Mouse (Mus musculus): Measurements from ENCODE around the gene Fhit. TPM values are rescaled to one million over a fixed set of nuclear protein-coding genes. Genes with fewer than 3 reads are reported as not detected.

Gene Fhit
- 5.0 and 6.1 TPM in 2 replicates for polyA plus RNA-seq (2015; fragmentation: Nextera tagmentation; extraction: Ambion mirVana)

DNA sequence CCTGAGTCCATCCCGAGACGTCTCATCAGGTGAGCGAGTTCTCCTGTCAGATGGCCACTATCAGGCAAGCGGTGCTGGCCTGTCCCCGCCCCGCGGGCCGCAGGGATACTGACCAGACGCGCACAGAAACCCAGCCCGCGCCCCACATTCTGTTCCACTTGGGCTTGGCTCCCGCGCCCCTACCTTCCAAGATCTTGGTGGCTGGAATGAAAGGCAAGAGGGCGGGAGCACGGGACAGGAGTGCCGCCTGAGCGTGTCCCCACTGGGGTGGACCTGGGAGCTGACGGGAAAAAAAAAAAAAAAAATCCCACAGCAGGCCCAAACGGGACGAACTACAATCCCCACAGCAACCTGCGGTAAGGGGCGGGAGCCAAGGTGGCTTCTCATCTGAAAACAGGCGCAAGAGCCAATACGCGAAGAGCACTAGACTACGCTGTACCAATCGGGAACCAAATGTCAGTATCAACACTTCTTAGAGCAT, at the start of gene Fhit:
TSS of gene Fhit (minus strand) at position 285 of the 481 bp plus-strand sequence.
- peaks cover 10% of the 10 kb centered on the region; the same call in 1 of the 2 replicates for H3K4me1 ChIP-seq
- H3K4me3 ChIP-seq, result peak within 1 kb of the TSS; percentile 80
- no peaks in the 10 kb centered on the region for H3K9me3 ChIP-seq
- peak within 1 kb of the TSS; percentile 65 for H3K27ac ChIP-seq (replicated peaks)
- peak within 1 kb of the TSS; percentile 69 for H3K9ac ChIP-seq (replicated peaks)
- no peaks in the 10 kb centered on the region for H3K36me3 ChIP-seq
- peak within 1 kb of the TSS; percentile 83 for H3K4me2 ChIP-seq (replicated peaks)
- peak; percentile 98 for ATAC-seq (replicated peaks)
- no peaks in the 10 kb centered on the region for H3K27me3 ChIP-seq
- 0% methylated on average over 28 of the region's 28 CpGs for WGBS

DNA sequence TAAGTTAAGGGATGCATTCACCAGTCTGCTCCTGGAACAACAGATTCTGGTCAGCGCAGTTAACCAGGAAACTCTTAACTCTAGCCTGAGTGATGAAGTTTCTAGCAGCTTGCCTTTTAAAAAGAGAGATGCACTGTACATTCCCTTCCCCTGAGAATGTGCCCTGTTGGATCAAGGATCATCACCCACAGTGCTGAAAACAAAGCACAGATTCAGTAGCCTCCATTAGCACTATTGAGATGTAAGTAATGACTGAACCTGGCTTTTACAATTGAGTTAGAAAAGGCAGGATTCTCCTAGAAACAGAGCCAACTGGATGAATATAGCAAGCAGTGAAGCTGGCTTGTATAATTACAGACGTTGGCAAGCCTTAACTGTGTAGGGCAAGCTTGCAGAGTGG, 45.0 kb upstream of the Fhit start:
- 41% methylated on average over 2 of the region's 2 CpGs for WGBS
- H3K9me3 ChIP-seq, result no peaks in the 10 kb centered on the region
- H3K27me3 ChIP-seq, result no peaks in the 10 kb centered on the region
- 0 out of 2 replicates have a peak, but pooled peaks cover 3% of the 10 kb centered on the region for H3K4me1 ChIP-seq
- no peak overlapping the region for H3K4me2 ChIP-seq (replicated peaks)
- no peak overlapping the region for H3K4me3 ChIP-seq
- no peak overlapping the region for H3K9ac ChIP-seq (replicated peaks)
- H3K36me3 ChIP-seq, result no peaks in the 10 kb centered on the region
- no peak overlapping the region for H3K27ac ChIP-seq (replicated peaks)
- ATAC-seq (replicated peaks), result no peak

DNA sequence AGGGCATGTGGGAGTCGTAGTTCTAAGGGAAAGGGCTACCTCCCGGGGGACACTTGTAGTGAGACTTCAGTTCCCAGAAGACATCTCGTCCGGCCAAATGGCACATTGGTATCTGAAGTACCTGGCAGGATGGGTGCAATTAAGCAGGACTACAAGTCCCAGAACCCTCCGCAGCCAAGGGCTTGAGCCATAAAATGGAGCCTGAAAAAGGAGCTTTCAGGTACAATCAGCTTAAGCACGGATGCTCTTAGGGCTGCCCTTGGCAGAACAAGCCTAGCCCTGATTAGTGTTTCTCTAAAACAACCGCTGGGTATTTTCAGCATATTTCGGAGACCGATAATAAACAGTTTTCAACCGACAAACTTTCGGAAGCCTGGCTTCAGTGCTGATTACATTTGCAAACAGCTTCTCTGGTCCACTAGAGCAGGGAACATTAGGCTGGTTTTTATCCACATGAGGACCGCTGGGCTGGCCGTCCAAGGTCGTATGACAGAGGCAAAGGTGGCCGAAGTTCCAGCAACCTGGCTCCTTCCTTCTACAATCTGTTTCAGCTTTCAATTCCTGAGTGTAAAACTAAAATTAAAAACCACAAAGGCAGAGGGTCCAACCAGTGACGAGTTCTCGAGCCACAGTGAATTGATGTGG, 907 bp downstream of the Fhit start:
- H3K9me3 ChIP-seq, result no peaks in the 10 kb centered on the region
- H3K4me3 ChIP-seq, result peak overlapping the region; percentile 80
- peak; percentile 92 for ATAC-seq (replicated peaks)
- H3K27ac ChIP-seq (replicated peaks), result peak overlapping the region; percentile 65
- peak overlapping the region; percentile 83 for H3K4me2 ChIP-seq (replicated peaks)
- H3K9ac ChIP-seq (replicated peaks), result peak overlapping the region; percentile 69
- no peaks in the 10 kb centered on the region for H3K36me3 ChIP-seq
- peaks cover 10% of the 10 kb centered on the region; the same call in 1 of the 2 replicates for H3K4me1 ChIP-seq
- WGBS, result 6% methylated on average over 17 of the region's 17 CpGs
- no peaks in the 10 kb centered on the region for H3K27me3 ChIP-seq

DNA sequence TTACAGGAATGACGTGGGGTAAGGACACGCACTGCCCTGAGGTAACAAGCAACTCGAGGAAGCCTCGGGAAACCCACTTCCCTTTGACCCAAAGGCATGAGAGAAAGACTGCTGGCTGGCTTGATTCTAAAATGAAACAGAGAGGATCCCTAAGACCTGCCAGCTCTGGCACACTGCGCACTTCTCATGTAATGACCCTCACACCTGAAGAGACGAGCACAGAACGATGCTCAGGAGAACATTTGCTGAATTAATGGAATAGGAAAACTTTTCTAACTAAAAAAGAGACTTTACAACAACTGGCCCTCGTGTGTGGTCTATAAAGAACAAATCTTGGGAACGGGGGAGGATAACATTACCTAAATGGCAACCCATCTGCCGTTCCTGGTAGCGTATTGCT, 2.2 kb downstream of the Fhit start:
- WGBS, result 93% methylated on average over 11 of the region's 11 CpGs
- no peaks in the 10 kb centered on the region for H3K36me3 ChIP-seq

DNA sequence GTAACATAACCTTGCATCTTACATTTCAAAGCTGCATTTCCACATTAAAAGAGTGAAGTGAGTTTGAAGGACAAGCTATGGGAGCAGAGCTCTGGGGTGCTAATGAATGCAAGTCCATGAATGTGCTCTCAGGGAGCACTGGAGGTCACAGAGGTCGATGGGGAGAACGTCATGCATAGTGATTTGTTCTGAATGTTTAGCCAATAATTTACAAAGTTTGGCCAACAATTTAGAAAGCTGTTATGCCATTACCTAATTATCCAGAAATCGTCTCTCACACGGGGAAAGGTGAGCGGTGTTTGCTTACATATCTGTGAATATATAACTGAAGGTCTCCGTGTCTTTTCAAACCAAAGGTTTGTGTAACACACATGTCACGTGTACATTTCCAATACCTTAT, 2.8 kb downstream of the Fhit start:
- Histone ChIP-seq H3K4me1 (peaks cover 10% of the 10 kb centered on the region; the same call in 1 of the 2 replicates), H3K9ac (replicated peaks) (no peak overlapping the region), H3K4me2 (replicated peaks) (no peak overlapping the region), H3K9me3 (no peaks in the 10 kb centered on the region), H3K4me3 (no peak overlapping the region), H3K27ac (replicated peaks) (no peak overlapping the region), H3K27me3 (no peaks in the 10 kb centered on the region), H3K36me3 (no peaks in the 10 kb centered on the region)
- no peak for ATAC-seq (replicated peaks)
- 85% methylated on average over 7 of the region's 7 CpGs for WGBS

More for the DNA sequence above, 2.2 kb downstream of the Fhit start:
- no peak for ATAC-seq (replicated peaks)
- no peak overlapping the region for H3K4me3 ChIP-seq
- H3K9me3 ChIP-seq, result no peaks in the 10 kb centered on the region
- no peak overlapping the region for H3K27ac ChIP-seq (replicated peaks)
- no peaks in the 10 kb centered on the region for H3K27me3 ChIP-seq
- H3K9ac ChIP-seq (replicated peaks), result no peak overlapping the region
- peaks cover 10% of the 10 kb centered on the region; the same call in 1 of the 2 replicates for H3K4me1 ChIP-seq
- H3K4me2 ChIP-seq (replicated peaks), result no peak overlapping the region

DNA sequence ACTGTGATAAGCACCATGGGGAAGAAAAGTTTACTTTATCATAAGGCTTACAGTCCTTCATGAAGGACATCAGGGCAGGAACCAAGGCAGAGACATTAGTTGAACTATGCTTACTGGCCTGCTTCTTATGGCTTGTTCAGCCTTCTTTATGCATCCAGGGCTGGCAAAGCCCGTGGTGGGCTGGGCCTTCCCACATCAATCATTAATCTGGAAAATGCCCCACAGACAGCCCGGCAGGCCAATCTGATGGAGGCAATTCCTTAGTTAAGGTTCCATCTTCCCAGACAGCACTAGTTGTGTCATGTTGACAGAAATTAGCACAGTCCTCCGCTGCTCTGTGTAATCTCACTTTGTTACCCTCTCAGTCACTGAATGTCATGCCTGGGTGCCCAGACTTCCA, 4.1 kb downstream of the Fhit start:
- no peak overlapping the region for H3K27ac ChIP-seq (replicated peaks)
- ATAC-seq (replicated peaks), result no peak
- H3K9ac ChIP-seq (replicated peaks), result no peak overlapping the region
- H3K36me3 ChIP-seq, result no peaks in the 10 kb centered on the region
- H3K27me3 ChIP-seq, result no peaks in the 10 kb centered on the region
- peaks cover 10% of the 10 kb centered on the region; the same call in 1 of the 2 replicates for H3K4me1 ChIP-seq
- no peaks in the 10 kb centered on the region for H3K9me3 ChIP-seq
- no peak overlapping the region for H3K4me3 ChIP-seq
- 91% methylated on average over 3 of the region's 3 CpGs for WGBS
- H3K4me2 ChIP-seq (replicated peaks), result no peak overlapping the region

DNA sequence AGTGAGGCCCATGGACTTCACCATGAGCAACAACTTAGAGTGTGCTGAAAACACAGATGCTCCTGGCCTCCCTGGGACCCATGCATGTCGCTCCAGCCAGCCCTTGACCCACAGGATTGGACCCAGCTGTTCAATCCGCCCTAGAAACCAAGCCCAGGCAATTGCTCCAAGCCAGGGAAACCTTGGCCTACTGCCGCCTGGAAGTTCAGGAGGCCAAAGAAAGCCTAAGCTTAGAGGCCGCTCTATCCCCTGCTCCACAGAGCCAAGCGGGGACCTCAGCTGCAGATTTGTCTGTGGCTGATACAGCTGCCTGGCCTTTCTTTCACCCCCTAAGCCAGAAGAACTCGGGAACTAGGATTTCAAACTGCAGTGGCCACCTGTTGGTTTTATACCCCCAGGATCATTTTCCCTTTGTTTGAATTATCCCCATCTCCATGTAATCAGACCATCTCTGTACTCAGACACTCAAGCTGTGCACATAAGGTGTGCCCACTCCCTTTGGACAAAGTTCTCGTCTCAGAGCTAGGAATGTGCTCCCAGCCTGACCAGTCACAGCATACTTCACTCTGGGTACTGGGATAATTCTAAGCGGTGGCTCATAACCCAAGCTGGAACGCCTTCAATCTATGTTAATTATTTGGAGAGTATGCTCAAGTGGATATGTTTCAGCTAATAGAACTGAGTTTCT, 10.1 kb downstream of the Fhit start:
- no peak overlapping the region for H3K9ac ChIP-seq (replicated peaks)
- no peak for ATAC-seq (replicated peaks)
- no peak overlapping the region for H3K27ac ChIP-seq (replicated peaks)
- H3K27me3 ChIP-seq, result no peaks in the 10 kb centered on the region
- H3K4me2 ChIP-seq (replicated peaks), result no peak overlapping the region
- WGBS, result 89% methylated on average over 9 of the region's 9 CpGs
- H3K4me3 ChIP-seq, result no peak overlapping the region
- no peaks in the 10 kb centered on the region for H3K36me3 ChIP-seq
- H3K4me1 ChIP-seq, result no peaks in the 10 kb centered on the region
- H3K9me3 ChIP-seq, result no peaks in the 10 kb centered on the region

DNA sequence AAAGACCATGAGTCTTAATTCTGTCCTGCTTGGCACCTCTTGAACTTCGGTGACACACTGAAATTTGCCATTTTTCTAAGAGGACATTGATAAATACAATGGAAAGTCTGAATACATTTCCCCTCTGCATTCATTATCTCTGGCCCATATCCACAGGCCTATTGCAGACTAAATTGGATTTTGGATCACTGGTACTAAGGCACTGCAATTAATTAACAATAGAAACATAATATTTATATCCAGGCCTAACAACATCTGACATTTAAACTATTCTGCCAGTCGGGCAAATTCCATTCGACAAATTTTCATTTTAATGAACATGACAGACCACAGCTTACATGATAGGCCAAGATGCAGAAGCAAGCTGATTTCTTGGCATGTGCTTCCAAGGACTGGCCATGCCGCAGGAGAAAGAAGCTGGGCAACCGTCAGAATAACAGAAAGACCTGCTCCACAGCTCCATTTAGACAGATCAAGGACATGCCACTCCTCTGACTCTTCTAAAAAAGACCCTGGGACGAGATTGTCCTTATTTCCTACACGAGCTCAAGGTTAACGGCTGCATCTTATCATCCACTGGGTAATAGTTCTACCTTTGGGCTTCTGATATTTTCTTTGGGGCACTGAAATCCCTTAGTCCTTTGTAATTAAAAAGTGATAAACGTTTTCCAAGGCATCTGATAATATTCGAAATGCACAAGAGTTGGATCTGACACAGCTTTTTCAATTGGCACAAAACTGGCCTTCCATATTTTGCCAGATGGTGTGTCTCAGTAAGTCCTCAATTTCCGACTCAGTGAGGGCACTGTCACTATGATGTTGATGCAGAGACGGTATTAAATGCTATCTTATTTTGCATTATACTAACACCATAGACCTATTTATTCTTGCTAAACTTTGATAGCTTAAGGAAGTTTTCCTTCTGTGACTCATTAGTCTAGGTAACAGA, 27.8 kb downstream of the Fhit start:
- no peak overlapping the region for H3K4me2 ChIP-seq (replicated peaks)
- no peaks in the 10 kb centered on the region for H3K27me3 ChIP-seq
- no peaks in the 10 kb centered on the region for H3K9me3 ChIP-seq
- peak; percentile 67 for ATAC-seq (replicated peaks)
- peak overlapping the region; percentile 44 for H3K27ac ChIP-seq (replicated peaks)
- H3K9ac ChIP-seq (replicated peaks), result no peak overlapping the region
- peaks cover 18% of the 10 kb centered on the region for H3K4me1 ChIP-seq
- H3K4me3 ChIP-seq, result no peak overlapping the region
- WGBS, result 62% methylated on average over 12 of the region's 12 CpGs
- no peaks in the 10 kb centered on the region for H3K36me3 ChIP-seq

DNA sequence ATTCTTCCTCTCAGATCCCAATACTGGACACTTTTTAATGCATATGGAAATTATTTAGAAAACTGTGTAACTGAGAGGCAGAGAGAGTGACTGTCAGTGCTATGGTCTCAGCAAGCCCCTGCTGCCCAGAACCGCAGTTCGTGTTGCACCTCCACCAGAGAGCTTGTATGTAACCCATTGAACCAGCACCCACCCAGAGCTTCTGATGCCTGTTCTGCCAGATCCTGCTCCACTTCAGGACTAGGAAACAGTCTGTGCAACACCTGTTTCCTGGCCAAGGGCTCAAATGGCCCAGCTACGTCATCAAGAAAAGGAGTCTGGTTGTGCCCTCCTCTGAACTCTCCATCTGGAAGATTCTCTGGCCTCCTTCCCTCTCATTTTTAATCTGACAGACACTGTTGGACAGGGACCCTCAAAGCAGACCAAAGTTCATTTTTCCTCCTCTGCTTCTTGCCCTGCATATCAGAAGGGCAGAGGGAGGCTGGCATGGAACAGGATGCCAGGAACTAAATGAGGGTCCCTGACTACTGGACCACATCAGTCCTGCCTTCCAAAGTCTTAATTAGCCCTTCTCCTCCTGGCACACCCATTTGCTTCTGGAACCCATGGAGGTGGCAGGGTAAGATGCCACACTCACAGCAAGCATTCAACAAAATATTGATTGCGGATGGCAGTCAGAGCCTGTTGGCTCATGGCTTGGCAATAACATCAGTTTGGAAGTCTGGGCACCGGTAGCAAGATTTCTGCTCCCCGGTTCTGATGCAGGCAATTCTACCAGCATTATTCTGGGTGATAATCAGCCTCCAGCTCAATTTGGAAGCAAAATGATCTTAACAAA, 29.0 kb downstream of the Fhit start:
- no peak overlapping the region for H3K4me3 ChIP-seq
- WGBS, result 66% methylated on average over 6 of the region's 6 CpGs
- no peak overlapping the region for H3K4me2 ChIP-seq (replicated peaks)
- H3K9me3 ChIP-seq, result no peaks in the 10 kb centered on the region
- peaks cover 18% of the 10 kb centered on the region for H3K4me1 ChIP-seq
- H3K9ac ChIP-seq (replicated peaks), result no peak overlapping the region
- peak overlapping the region; percentile 44; the same call in 1 of the 2 replicates for H3K27ac ChIP-seq (replicated peaks)
- no peaks in the 10 kb centered on the region for H3K36me3 ChIP-seq
- no peaks in the 10 kb centered on the region for H3K27me3 ChIP-seq
- ATAC-seq (replicated peaks), result peak; percentile 61

DNA sequence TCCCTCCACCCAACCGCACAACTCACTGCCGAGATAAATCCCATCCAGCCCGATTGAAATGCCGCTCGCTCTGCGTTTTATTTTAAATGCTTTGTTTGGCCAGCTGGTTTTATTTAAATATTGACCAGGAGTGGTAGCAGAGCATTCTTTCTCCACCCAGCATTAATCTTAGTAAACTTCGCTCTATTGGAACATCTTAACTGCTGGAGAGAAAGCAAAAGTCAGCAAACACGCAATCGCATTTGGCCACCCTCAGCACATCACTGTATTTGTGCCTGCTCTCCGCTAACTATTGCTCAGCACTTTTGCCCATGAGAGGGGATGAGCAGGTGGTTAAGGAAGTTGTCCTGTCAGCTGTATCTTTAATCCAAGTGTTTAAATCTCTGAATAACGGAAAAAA, 36.7 kb downstream of the Fhit start:
- Histone ChIP-seq H3K9me3 (no peaks in the 10 kb centered on the region), H3K4me3 (no peak overlapping the region)

DNA sequence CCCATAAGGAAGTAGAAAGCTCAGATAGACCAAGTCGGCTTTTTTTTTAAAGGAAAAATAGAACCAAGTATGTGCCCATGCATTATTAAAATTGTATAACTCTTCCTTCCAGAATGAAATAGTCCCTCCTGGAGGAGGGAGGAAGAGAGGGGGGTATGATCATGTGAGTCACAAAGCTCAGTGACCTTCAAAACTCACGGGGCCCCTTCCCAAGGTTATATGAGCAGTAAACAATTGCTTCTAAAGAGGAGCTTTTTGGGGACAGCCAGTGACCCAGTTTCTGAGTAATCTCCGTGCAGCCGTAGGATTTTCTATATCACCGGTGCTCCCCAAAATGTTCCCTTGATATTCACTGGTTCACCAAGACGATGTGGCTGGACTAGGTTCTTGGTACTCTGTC, 42.8 kb downstream of the Fhit start:
- Histone ChIP-seq H3K27ac (replicated peaks) (no peak overlapping the region), H3K36me3 (no peaks in the 10 kb centered on the region), H3K27me3 (no peaks in the 10 kb centered on the region), H3K9ac (replicated peaks) (no peak overlapping the region), H3K9me3 (no peaks in the 10 kb centered on the region), H3K4me3 (no peak overlapping the region), H3K4me2 (replicated peaks) (no peak overlapping the region), H3K4me1 (no peaks in the 10 kb centered on the region)
- ATAC-seq (replicated peaks), result no peak
- 89% methylated on average over 6 of the region's 6 CpGs for WGBS

More for the DNA sequence above, 36.7 kb downstream of the Fhit start:
- WGBS, result 89% methylated on average over 11 of the region's 11 CpGs
- H3K36me3 ChIP-seq, result no peaks in the 10 kb centered on the region
- no peak overlapping the region for H3K4me2 ChIP-seq (replicated peaks)
- no peaks in the 10 kb centered on the region for H3K27me3 ChIP-seq
- no peaks in the 10 kb centered on the region for H3K4me1 ChIP-seq
- H3K9ac ChIP-seq (replicated peaks), result no peak overlapping the region
- H3K27ac ChIP-seq (replicated peaks), result no peak overlapping the region
- no peak for ATAC-seq (replicated peaks)

Data from forebrain, embryonic 15.5 days (tissue).